Comparison of ENCODE assay signal across 25 mouse cellular contexts in the genomic region with DNA sequence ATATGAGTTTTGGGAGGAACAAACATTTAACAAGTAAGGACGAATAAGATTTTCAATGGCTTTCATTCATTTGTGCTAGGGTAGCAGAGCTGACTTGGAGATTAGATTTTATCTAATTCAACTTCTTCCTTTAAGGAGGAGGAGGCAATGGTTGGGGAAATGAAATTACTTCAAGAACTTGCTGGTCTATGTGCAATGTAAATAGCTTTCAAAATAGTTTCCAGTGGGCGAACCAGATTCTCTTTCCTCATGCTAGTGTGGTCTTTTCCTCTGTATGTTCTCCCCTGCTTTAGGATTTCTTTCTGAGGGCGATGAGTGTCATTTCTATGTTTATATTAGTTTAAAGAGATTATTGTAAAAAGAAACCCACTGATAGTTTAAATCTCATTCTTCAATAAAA. TPM values are rescaled to one million over a fixed set of nuclear protein-coding genes. Genes with fewer than 3 reads are reported as not detected.
"Had no signal": no experiment of that assay in that cellular context is flagged by ENCODE, and none has a peak within 500 bp of the region (broad histone marks: within the 10 kb centered on the region; RNA-seq: fewer than 3 reads in every experiment).

No protein-coding gene starts in this region.

- H3K9ac ChIP-seq: neural tube, embryonic 12.5 days; neural tube, embryonic 13.5 days; neural tube, embryonic 15.5 days; stomach, embryonic 15.5 days had no signal

- H3K36me3 ChIP-seq: neural tube, embryonic 12.5 days; neural tube, embryonic 13.5 days; neural tube, embryonic 15.5 days; stomach, embryonic 15.5 days had no signal

- DNase-seq: retina, postnatal 1 day; right cerebral cortex, adult 18-20 months; right cerebral cortex, postnatal 14 days; right cerebral cortex, postnatal 25 days; right cerebral cortex, postnatal 4 days; spleen, adult 18-20 months; thymus, adult 18-20 months; thymus, adult 2 months; thymus, postnatal 14 days; thymus, postnatal 25 days; thymus, postnatal 36 days; thymus, postnatal 4 days had no signal

- H3K4me1 ChIP-seq: neural tube, embryonic 12.5 days; neural tube, embryonic 13.5 days; neural tube, embryonic 15.5 days; stomach, embryonic 15.5 days had no signal

- H3K9me3 ChIP-seq: neural tube, embryonic 12.5 days; neural tube, embryonic 13.5 days; neural tube, embryonic 15.5 days; stomach, embryonic 15.5 days had no signal

- H3K4me2 ChIP-seq: neural tube, embryonic 12.5 days; neural tube, embryonic 13.5 days; neural tube, embryonic 15.5 days; stomach, embryonic 15.5 days had no signal

- H3K27me3 ChIP-seq: neural tube, embryonic 12.5 days; neural tube, embryonic 13.5 days; neural tube, embryonic 15.5 days; stomach, embryonic 15.5 days had no signal

- H3K4me3 ChIP-seq: neural tube, embryonic 12.5 days; neural tube, embryonic 13.5 days; neural tube, embryonic 15.5 days; stomach, embryonic 15.5 days had no signal

- H3K27ac ChIP-seq: neural tube, embryonic 12.5 days; neural tube, embryonic 13.5 days; neural tube, embryonic 15.5 days; stomach, embryonic 15.5 days; stomach, postnatal 0 days had no signal

RNA-seq across cellular contexts. Expression of a gene that starts 45.7 kb away (rescaled TPM):
- polyA plus RNA-seq: neural tube, embryonic 11.5 days; neural tube, embryonic 12.5 days; neural tube, embryonic 13.5 days; neural tube, embryonic 15.5 days; small intestine, adult 2 months; spleen, adult 2 months; stomach, embryonic 14.5 days; stomach, embryonic 15.5 days; stomach, embryonic 16.5 days; stomach, postnatal 0 days; testis, adult 2 months; thymus, adult 2 months; thymus, postnatal 0 days; urinary bladder, adult 2 months had no signal
